Mouse (Mus musculus) lung, embryonic 15.5 days (tissue): ENCODE data around the gene Arhgef16. TPM values are rescaled to one million over a fixed set of nuclear protein-coding genes. Genes with fewer than 3 reads are reported as not detected.

Source experiments
- ATAC-seq: fragments of 200-750 bp; cut with Nextera tagmentation; 2 replicates; pipeline ENCODE4 v1.8.0; 2017; ENCODE audit warnings: moderate number of reproducible peaks, borderline replicate concordance; ENCODE audit not compliant: low FRiP score, low TSS enrichment; ENCODE audit errors: extremely low read depth
- H3K27ac ChIP-seq: fragments of 300-500 bp; sonication (generic); 2 replicates; pipeline ENCODE4 v1.5.1; 2015; ENCODE audit warnings: moderate library complexity, mild to moderate bottlenecking, inconsistent platforms
- H3K27me3 ChIP-seq: fragments of 300-500 bp; sonication (generic); 2 replicates; pipeline ENCODE4 v1.6.1; 2015; ENCODE audit warnings: inconsistent platforms
- H3K36me3 ChIP-seq: fragments of 300-500 bp; sonication (generic); 2 replicates; pipeline ENCODE4 v1.6.1; 2015; ENCODE audit warnings: inconsistent platforms
- H3K4me1 ChIP-seq: fragments of 300-500 bp; sonication (generic); 2 replicates; pipeline ENCODE4 v1.6.1; 2015; ENCODE audit warnings: inconsistent platforms
- H3K4me2 ChIP-seq: fragments of 300-500 bp; sonication (generic); 2 replicates; pipeline ENCODE4 v1.6.1; 2015; ENCODE audit warnings: inconsistent platforms, mild to moderate bottlenecking, moderate library complexity
- H3K4me3 ChIP-seq: fragments of 300-500 bp; sonication (generic); 2 replicates; pipeline ENCODE4 v1.5.1; 2015; ENCODE audit warnings: mild to moderate bottlenecking, inconsistent platforms
- H3K9ac ChIP-seq: fragments of 300-500 bp; sonication (generic); 2 replicates; pipeline ENCODE4 v1.6.1; 2015; ENCODE audit warnings: inconsistent platforms
- H3K9me3 ChIP-seq: fragments of 300-500 bp; sonication (generic); 2 replicates; pipeline ENCODE4 v1.6.1; 2016; ENCODE audit warnings: inconsistent platforms
- WGBS: fragments of 180-500 bp; shearing (Covaris S2); methylation state at CpG from one replicate; pipeline ENCODE4 v1.1.7; 2015; 5-methylcytosine and 5-hydroxymethylcytosine counted together
- polyA plus RNA-seq: library from polyadenylated mRNA; unstranded; fragments of >200 nt; fragmentation: Nextera tagmentation; extraction: Ambion mirVana; gene quantifications from 2 replicates; pipeline ENCODE4 v1.2.1, GENCODE M21; 2015

Arhgef16 gene
- polyA plus RNA-seq, result 20.8 and 23.0 TPM in 2 replicates

DNA sequence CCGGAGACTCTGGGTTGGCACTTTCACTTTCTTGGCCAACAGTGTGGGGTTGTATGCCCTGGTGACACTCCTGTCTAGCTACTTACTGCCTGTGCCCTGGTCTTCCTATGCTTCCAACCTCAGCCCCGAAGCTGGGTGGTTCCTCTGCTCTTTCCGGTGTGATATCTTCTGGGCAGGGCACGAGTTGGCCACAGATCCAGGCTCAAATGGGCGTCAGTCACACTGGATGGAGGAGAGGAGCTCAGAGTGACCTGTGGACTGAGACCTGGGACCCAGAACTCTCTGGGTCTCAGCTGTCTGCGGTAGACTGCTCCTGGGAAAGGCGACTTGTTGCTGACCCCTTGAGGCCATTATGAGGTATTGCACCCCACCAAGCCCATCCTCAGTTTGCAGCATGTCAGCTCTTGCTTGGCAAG is at the start of gene Arhgef16:
Gene Arhgef16 (minus strand): TSS at position 211 of the 416 bp plus-strand sequence.
- no peak for ATAC-seq
- peak within 1 kb of the TSS; percentile 82; the same call in 1 of the 2 replicates for H3K4me2 ChIP-seq
- H3K4me1 ChIP-seq, result peaks cover 13% of the 10 kb centered on the region
- WGBS, result 20% methylated on average over 7 of the region's 7 CpGs
- 0 out of 2 replicates have a peak within 1 kb of the TSS, but pooled peaks have one; percentile 54 for H3K4me3 ChIP-seq
- no peak within 1 kb of the TSS; the same call in 1 of the 2 replicates for H3K9ac ChIP-seq
- peaks cover 32% of the 10 kb centered on the region for H3K27me3 ChIP-seq
- no peak within 1 kb of the TSS for H3K27ac ChIP-seq
- no peaks in the 10 kb centered on the region for H3K36me3 ChIP-seq
- no peaks in the 10 kb centered on the region for H3K9me3 ChIP-seq

- H3K27ac ChIP-seq, result peak overlapping the region; percentile 52
- peaks cover 17% of the 10 kb centered on the region; the same call in 1 of the 2 replicates for H3K27me3 ChIP-seq
- H3K4me1 ChIP-seq, result peaks cover 41% of the 10 kb centered on the region
- H3K4me2 ChIP-seq, result no peak overlapping the region
- no peaks in the 10 kb centered on the region for H3K9me3 ChIP-seq
- H3K9ac ChIP-seq, result no peak overlapping the region
- H3K4me3 ChIP-seq, result no peak overlapping the region
- H3K36me3 ChIP-seq, result no peaks in the 10 kb centered on the region
- ATAC-seq, result peak; percentile 38; the same call in 1 of the 2 replicates
- 9% methylated on average over 11 of the region's 11 CpGs for WGBS
Measured at GRCm38 (mm10) chr4:154348197-154348786, 46.8 kb upstream of the Arhgef16 start.

DNA sequence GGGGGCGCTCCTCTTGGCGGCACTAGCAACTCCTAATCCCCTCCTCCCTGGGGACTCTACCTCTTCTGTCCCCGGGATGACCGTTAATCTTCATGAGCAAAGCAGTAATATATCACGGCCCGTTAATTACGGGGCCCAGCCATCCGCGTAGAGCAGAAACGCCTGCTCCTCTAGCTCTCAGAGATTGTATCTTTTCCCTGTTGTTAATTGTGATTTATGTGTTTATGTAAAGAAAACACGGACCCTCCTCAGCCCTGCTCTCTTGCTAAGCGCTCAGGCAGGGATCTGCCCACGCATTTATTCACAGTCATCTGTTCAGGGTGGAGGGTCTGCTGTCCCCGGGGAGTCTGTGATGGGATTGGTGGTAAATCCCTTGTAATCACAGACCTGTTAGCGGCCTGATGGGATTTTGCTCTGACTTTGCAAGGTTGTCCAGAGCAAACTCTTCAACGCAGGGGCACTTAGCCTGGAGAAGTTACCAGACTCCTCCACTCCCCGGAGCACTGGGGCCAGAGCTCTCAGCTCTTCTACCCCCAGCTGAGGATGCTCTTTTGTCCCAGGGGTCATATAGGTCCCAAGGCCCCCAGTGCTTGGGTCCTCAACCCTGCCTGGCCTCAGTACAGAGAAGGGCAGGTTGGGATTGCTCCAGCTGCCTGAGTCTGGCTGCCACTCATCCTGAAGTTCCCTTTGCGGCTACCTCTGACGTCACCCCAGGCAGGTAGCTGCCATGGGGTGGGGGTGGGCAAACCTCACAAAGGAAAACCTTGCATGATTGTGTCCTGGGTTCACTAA is 45.5 kb upstream of the Arhgef16 start:
- no peaks in the 10 kb centered on the region for H3K36me3 ChIP-seq
- peaks cover 33% of the 10 kb centered on the region for H3K4me1 ChIP-seq
- 43% methylated on average over 19 of the region's 19 CpGs for WGBS
- no peak for ATAC-seq
- H3K4me3 ChIP-seq, result no peak overlapping the region
- H3K4me2 ChIP-seq, result no peak overlapping the region
- H3K9ac ChIP-seq, result no peak overlapping the region
- H3K27ac ChIP-seq, result no peak overlapping the region
- H3K27me3 ChIP-seq, result peaks cover 12% of the 10 kb centered on the region; the same call in 1 of the 2 replicates
- no peaks in the 10 kb centered on the region for H3K9me3 ChIP-seq

DNA sequence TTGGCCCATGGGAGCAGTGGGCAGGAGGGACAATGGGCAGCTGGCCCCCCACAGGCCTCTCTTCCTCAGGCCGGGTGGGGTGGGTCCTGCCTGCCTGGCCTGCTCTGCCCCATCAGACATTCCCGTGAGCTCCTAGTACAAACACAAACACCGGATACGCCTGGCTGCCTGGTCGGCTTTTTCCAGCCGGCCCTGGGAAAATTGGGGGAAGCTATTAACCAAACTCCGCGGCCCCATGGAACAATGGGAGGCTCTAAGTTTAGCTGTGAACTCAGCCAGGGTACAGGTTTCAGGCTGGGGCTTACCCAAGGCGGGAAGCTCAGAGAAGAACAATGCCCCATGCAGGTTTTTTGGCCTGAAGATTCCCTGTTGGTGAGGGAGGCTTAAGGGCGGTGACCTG is 35.2 kb upstream of the Arhgef16 start:
- H3K27me3 ChIP-seq, result peaks cover 3% of the 10 kb centered on the region; the same call in 1 of the 2 replicates
- 36% methylated on average over 10 of the region's 10 CpGs for WGBS
- no peak overlapping the region for H3K4me2 ChIP-seq
- no peaks in the 10 kb centered on the region for H3K9me3 ChIP-seq
- H3K4me1 ChIP-seq, result peaks cover 31% of the 10 kb centered on the region; the same call in 1 of the 2 replicates
- peak overlapping the region; percentile 73 for H3K27ac ChIP-seq
- no peak overlapping the region for H3K9ac ChIP-seq
- H3K36me3 ChIP-seq, result no peaks in the 10 kb centered on the region
- ATAC-seq, result peak; percentile 69
- no peak overlapping the region for H3K4me3 ChIP-seq

DNA sequence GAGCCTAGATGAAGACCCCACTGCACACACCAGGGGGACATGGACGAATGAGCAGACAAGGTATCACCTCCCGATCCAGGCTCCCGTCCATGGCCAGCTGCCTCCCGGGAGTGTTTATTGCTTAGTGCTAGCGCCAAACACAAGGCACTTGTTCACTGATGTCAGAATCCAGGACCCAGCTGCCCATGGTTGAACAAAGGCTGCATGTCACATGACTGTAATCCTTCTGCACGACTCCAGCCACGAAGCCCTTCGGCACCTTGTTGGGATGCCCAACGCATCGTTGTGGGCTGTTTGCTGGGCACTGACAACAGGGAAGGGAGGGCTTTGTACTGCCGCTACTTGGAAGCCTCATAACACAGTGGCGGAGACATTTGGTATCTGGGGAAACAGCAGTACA is 34.3 kb upstream of the Arhgef16 start, which contains the start of gene B230104I21Rik:
Gene B230104I21Rik (plus strand): TSS at position 367 of the 400 bp plus-strand sequence.
- WGBS, result 66% methylated on average over 12 of the region's 12 CpGs
- Histone ChIP-seq H3K4me1 (peaks cover 40% of the 10 kb centered on the region; the same call in 1 of the 2 replicates), H3K4me2 (peak within 1 kb of the TSS; percentile 46), H3K9me3 (no peaks in the 10 kb centered on the region), H3K36me3 (no peaks in the 10 kb centered on the region), H3K27ac (peak within 1 kb of the TSS; percentile 73), H3K9ac (no peak within 1 kb of the TSS), H3K4me3 (peak within 1 kb of the TSS; percentile 24), H3K27me3 (peaks cover 3% of the 10 kb centered on the region; the same call in 1 of the 2 replicates)
- ATAC-seq, result no peak

GRCm38 (mm10) chr4:154334699-154335402 is 33.4 kb upstream of the Arhgef16 start:
- Histone ChIP-seq H3K27ac (no peak overlapping the region), H3K4me1 (peaks cover 41% of the 10 kb centered on the region; the same call in 1 of the 2 replicates), H3K36me3 (no peaks in the 10 kb centered on the region), H3K27me3 (peaks cover 3% of the 10 kb centered on the region; the same call in 1 of the 2 replicates), H3K9me3 (no peaks in the 10 kb centered on the region), H3K4me3 (peak overlapping the region; percentile 24), H3K9ac (peak overlapping the region; percentile 14; the same call in 1 of the 2 replicates), H3K4me2 (peak overlapping the region; percentile 46)
- 60% methylated on average over 48 of the region's 48 CpGs for WGBS
- ATAC-seq, result no peak

DNA sequence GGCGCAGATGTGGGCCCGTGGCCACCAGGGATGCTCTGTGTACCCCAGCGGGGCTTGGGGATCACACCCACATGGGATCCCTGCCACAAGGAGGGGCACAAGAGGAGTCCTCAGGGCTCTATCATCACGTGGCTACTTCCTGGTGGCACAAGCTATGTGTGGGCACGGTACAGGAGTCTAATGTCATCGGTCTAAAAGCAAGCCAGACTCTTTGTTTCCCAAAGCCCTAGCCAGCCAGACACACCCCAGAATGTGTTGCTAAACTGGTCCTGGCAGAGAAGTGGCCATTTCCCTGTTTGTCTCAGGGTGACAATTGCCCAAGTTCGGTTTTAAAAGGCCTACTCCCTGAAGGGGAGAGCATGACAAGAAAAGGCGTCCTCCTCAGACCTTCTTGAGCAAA is 31.8 kb upstream of the Arhgef16 start:
- WGBS, result 62% methylated on average over 8 of the region's 8 CpGs
- ATAC-seq, result no peak
- Histone ChIP-seq H3K9ac (no peak overlapping the region), H3K4me3 (no peak overlapping the region), H3K9me3 (no peaks in the 10 kb centered on the region), H3K27me3 (peaks cover 5% of the 10 kb centered on the region; the same call in 1 of the 2 replicates), H3K27ac (no peak overlapping the region), H3K4me1 (peaks cover 41% of the 10 kb centered on the region; the same call in 1 of the 2 replicates), H3K4me2 (no peak overlapping the region), H3K36me3 (no peaks in the 10 kb centered on the region)

GRCm38 (mm10) chr4:154331271-154331670 is 29.8 kb upstream of the Arhgef16 start:
- peak; percentile 35; the same call in 1 of the 2 replicates for ATAC-seq
- peaks cover 30% of the 10 kb centered on the region; the same call in 1 of the 2 replicates for H3K4me1 ChIP-seq
- H3K27ac ChIP-seq, result 0 out of 2 replicates have a peak overlapping the region, but pooled peaks have one; percentile 5
- 37% methylated on average over 12 of the region's 12 CpGs for WGBS
- H3K4me2 ChIP-seq, result no peak overlapping the region
- no peaks in the 10 kb centered on the region for H3K9me3 ChIP-seq
- H3K36me3 ChIP-seq, result no peaks in the 10 kb centered on the region
- H3K27me3 ChIP-seq, result peaks cover 6% of the 10 kb centered on the region; the same call in 1 of the 2 replicates
- no peak overlapping the region for H3K4me3 ChIP-seq
- no peak overlapping the region for H3K9ac ChIP-seq

DNA sequence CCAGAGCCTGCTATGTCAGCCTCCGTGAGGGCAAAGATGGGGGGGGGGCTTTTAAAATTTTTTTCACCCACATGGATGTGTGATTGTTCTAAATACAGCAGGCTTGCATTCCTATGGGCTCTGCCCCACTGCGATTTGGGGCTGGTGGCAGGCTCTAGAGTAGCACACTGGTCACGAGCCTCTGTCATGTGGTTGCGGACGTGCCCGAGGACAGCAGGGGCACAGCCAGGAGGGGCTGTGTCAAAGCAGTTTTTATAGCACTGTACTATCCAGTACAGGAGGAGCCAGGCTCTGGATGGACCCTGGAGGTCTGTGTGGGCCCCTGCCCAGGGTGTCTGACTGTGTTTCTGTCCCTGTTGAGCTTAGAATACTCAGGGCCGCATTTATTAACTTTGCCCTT is 28.5 kb upstream of the Arhgef16 start:
- Histone ChIP-seq H3K4me1 (peaks cover 21% of the 10 kb centered on the region; the same call in 1 of the 2 replicates), H3K9ac (no peak overlapping the region), H3K4me2 (no peak overlapping the region), H3K27me3 (peaks cover 6% of the 10 kb centered on the region; the same call in 1 of the 2 replicates), H3K36me3 (no peaks in the 10 kb centered on the region), H3K4me3 (no peak overlapping the region), H3K27ac (no peak overlapping the region), H3K9me3 (no peaks in the 10 kb centered on the region)
- ATAC-seq, result no peak
- WGBS, result 88% methylated on average over 7 of the region's 7 CpGs

DNA sequence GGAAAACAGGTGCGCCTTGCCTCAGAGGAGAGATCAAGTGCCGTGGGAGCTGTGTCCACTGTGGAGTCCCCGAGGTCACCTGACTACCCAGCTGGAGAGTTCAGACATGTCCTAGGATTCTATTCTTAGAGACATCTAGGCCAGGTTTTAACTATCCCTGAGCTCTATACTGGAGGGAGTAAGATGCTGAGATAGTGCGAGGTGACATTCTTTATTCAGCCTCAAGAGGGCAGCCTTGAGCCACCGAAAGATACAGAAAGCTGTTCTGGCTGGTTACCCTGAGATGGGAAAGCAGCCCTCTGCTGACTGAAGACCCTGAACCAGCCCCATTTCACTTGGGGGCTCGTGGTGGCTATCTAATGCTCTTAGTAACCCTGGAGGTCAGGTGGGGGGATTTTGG is 27.4 kb upstream of the Arhgef16 start:
- Histone ChIP-seq H3K4me3 (no peak overlapping the region), H3K4me2 (no peak overlapping the region), H3K9ac (no peak overlapping the region), H3K27ac (no peak overlapping the region), H3K27me3 (peaks cover 6% of the 10 kb centered on the region; the same call in 1 of the 2 replicates), H3K4me1 (peaks cover 16% of the 10 kb centered on the region; the same call in 1 of the 2 replicates), H3K36me3 (no peaks in the 10 kb centered on the region), H3K9me3 (no peaks in the 10 kb centered on the region)
- ATAC-seq, result peak; percentile 13; the same call in 1 of the 2 replicates
- WGBS, result 10% methylated on average over 6 of the region's 6 CpGs

GRCm38 (mm10) chr4:154328431-154328830 is 27.0 kb upstream of the Arhgef16 start:
- no peak overlapping the region for H3K27ac ChIP-seq
- 16% methylated on average over 20 of the region's 20 CpGs for WGBS
- no peak overlapping the region for H3K9ac ChIP-seq
- no peak overlapping the region for H3K4me3 ChIP-seq
- ATAC-seq, result no peak
- no peaks in the 10 kb centered on the region for H3K9me3 ChIP-seq
- H3K4me1 ChIP-seq, result peaks cover 16% of the 10 kb centered on the region; the same call in 1 of the 2 replicates
- H3K36me3 ChIP-seq, result no peaks in the 10 kb centered on the region
- peaks cover 6% of the 10 kb centered on the region; the same call in 1 of the 2 replicates for H3K27me3 ChIP-seq
- no peak overlapping the region for H3K4me2 ChIP-seq
